Mouse (Mus musculus): ENCODE measurements around the gene Zfp804b.

DNA sequence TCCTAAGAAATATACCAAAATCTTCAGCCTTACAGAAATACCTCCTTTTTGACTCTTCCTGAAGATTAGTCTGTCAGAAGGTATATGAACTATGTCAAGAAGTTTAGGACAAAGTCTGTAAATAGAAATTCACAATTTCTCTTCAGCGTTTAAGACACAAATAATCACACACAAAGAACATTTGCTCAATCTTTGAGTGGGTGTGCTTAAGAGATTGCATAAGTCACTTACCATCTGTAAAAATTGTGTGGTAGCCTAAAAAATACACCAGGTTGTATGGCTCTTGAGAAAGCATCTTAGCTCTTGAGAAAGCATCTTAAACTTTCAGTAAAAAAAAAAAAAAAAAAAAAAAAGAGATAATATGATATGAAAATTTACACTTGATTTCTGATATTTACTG is 60.2 kb downstream of the Zfp804b start:
- TF ChIP-seq CTCF (IDR thresholded peaks at IDR 0.05; ENCODE audit: borderline replicate concordance, extremely low read depth, insufficient read depth, insufficient read length) (no peak), POLR2A (IDR thresholded peaks at IDR 0.05; ENCODE audit: borderline replicate concordance, extremely low read depth, insufficient read depth, insufficient read length, poor library complexity, severe bottlenecking) (no peak)
